Mouse (Mus musculus): Measurements from ENCODE around the gene Sptbn1. TPM values are rescaled to one million over a fixed set of nuclear protein-coding genes. Genes with fewer than 3 reads are reported as not detected.

Sptbn1 gene
- total and polyA plus RNA-seq, 2 experiments from 2014 or later: 162 to 247 TPM

DNA sequence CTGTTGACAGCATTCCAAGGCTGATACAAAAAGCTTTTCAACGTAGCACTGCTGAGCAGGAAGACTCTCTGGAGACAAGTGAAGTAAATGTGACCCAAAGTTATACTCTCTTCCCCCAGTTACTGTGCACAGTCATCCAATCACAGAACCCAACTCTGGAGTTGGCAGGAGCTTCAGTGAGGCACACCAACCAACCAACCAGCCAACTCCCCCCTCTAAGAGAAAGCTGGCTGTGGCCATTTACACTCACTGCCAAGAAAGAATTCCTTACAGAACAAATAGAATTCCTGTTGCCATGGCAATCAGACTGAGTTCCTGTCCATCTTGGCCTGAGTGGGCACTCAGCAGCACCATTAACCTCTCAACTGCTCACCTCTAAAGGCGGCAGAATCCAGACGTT is 24.4 kb downstream of the Sptbn1 start:
- Histone ChIP-seq H3K9ac (replicated peaks; ENCODE audit: low read length) (no peak overlapping the region), H3K36me3 (ENCODE audit: insufficient read depth, low read length) (no peaks in the 10 kb centered on the region), H3K9me3 (ENCODE audit: low read length) (no peaks in the 10 kb centered on the region), H3K27me3 (ENCODE audit: insufficient read depth, low read length) (no peaks in the 10 kb centered on the region), H3K4me3 (ENCODE audit: low read length) (no peak overlapping the region), H3K27ac (peak overlapping the region; percentile 60), H3K4me1 (ENCODE audit: insufficient read depth, low read length) (peaks cover 16% of the 10 kb centered on the region), H3K4me2 (ENCODE audit: low read depth, low read length) (peak overlapping the region; percentile 40; the same call in 1 of the 2 replicates)
- DNase-seq (ENCODE audit: low spot score) (peak; percentile 86), ATAC-seq (peak; percentile 97)
- WGBS: 24% methylated on average over 3 of the region's 3 CpGs
- TF ChIP-seq CTCF (IDR thresholded peaks at IDR 0.05; ENCODE audit: low read depth): no peak

DNA sequence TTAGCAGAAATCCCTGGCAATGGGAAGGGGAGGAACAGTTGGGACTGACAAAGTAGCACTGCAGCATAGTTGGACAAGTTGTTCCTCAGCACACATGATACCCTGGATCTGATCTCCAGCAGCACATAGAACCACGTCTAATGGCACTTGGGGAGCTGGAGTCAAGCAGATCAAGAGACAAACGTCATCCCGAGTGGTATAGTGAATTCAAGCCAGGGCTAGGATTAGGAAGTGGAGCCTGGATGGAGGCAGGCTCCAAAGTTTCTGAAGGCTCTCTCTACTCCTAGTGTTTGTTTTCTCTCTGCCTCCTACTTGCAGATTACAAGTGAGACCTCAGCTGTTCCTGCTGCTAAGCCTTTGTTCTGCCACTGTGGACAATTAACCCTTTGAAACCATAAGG is 27.1 kb downstream of the Sptbn1 start:
- no peak overlapping the region for H3K27ac ChIP-seq
- H3K4me3 ChIP-seq (ENCODE audit: low read length): no peak overlapping the region
- H3K27me3 ChIP-seq (ENCODE audit: insufficient read depth, low read length): no peaks in the 10 kb centered on the region
- H3K4me2 ChIP-seq (ENCODE audit: low read depth, low read length): no peak overlapping the region
- ATAC-seq (no peak), DNase-seq (ENCODE audit: low spot score) (no peak)
- TF ChIP-seq CTCF (IDR thresholded peaks at IDR 0.05; ENCODE audit: low read depth): no peak
- peaks cover 12% of the 10 kb centered on the region for H3K4me1 ChIP-seq (ENCODE audit: insufficient read depth, low read length)
- no peaks in the 10 kb centered on the region for H3K9me3 ChIP-seq (ENCODE audit: low read length)
- WGBS: 33% methylated on average over 3 of the region's 3 CpGs
- H3K36me3 ChIP-seq (ENCODE audit: insufficient read depth, low read length): no peaks in the 10 kb centered on the region
- no peak overlapping the region for H3K9ac ChIP-seq (replicated peaks; ENCODE audit: low read length)

DNA sequence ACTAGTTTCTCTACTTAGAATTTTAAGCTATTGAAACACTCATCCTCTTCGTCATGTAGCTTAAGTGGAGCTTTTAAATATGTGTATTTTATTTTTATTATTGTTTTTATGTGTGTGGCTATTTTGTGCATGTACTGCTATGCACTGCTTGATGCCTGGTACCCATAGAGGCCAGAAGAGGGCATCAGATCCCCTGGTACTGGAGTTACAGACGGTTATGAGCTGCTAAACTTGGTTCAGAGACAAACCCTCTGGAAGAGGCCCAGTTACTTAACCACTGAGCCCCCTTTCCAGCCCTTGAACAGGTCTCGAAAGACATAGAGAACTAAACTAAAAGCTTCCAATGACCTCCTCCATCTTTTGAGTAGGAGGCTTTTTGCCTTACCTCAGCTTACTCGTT is 30.0 kb downstream of the Sptbn1 start:
- ATAC-seq: no peak
- TF ChIP-seq CTCF (IDR thresholded peaks at IDR 0.05; ENCODE audit: low read depth): peak; percentile 62
- Histone ChIP-seq H3K27ac (no peak overlapping the region), H3K4me3 (ENCODE audit: low read length) (no peak overlapping the region), H3K9me3 (ENCODE audit: low read length) (no peaks in the 10 kb centered on the region), H3K4me1 (ENCODE audit: insufficient read depth, low read length) (no peaks in the 10 kb centered on the region), H3K9ac (replicated peaks; ENCODE audit: low read length) (no peak overlapping the region), H3K36me3 (ENCODE audit: insufficient read depth, low read length) (0 out of 2 replicates have a peak, but pooled peaks cover 5% of the 10 kb centered on the region), H3K4me2 (ENCODE audit: low read depth, low read length) (no peak overlapping the region), H3K27me3 (ENCODE audit: insufficient read depth, low read length) (no peaks in the 10 kb centered on the region)
- WGBS: 68% methylated on average over 4 of the region's 4 CpGs
- DNase-seq (ENCODE audit: low spot score): peak; percentile 38

DNA sequence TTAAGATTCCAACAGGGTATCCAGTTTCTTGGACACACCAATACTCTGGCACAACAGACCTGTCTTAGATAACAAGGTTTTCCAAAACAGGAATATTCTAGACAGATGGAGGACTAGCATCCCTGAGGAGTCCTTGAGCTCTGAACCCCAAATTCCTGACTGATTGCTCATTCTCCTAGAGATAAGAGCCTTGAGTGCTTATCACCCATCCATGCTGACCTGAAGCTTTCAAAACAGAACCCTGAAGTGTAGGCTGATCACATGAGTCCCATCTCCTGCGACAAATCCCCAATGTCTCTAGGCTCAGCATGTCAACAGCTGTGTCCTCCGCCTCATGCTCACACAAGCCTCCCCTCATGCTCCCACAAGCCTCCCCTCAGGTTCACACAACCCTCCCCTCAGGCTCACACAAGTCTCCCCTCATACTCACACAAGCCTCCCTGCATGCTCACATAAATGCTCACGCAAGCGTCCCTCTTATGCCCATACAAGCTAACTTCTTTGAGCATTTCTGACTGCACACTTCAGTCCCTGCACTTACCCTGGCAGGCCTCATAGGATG is 31.2 kb downstream of the Sptbn1 start:
- Histone ChIP-seq H3K36me3 (ENCODE audit: insufficient read depth, low read length) (0 out of 2 replicates have a peak, but pooled peaks cover 5% of the 10 kb centered on the region), H3K9ac (replicated peaks; ENCODE audit: low read length) (no peak overlapping the region), H3K27me3 (ENCODE audit: insufficient read depth, low read length) (no peaks in the 10 kb centered on the region), H3K9me3 (ENCODE audit: low read length) (no peaks in the 10 kb centered on the region), H3K4me2 (ENCODE audit: low read depth, low read length) (no peak overlapping the region), H3K4me1 (ENCODE audit: insufficient read depth, low read length) (no peaks in the 10 kb centered on the region), H3K4me3 (ENCODE audit: low read length) (no peak overlapping the region), H3K27ac (no peak overlapping the region)
- no peak for TF ChIP-seq CTCF (IDR thresholded peaks at IDR 0.05; ENCODE audit: low read depth)
- ATAC-seq (peak; percentile 50; the same call in 1 of the 2 replicates), DNase-seq (ENCODE audit: low spot score) (no peak)
- WGBS: 59% methylated on average over 4 of the region's 4 CpGs

DNA sequence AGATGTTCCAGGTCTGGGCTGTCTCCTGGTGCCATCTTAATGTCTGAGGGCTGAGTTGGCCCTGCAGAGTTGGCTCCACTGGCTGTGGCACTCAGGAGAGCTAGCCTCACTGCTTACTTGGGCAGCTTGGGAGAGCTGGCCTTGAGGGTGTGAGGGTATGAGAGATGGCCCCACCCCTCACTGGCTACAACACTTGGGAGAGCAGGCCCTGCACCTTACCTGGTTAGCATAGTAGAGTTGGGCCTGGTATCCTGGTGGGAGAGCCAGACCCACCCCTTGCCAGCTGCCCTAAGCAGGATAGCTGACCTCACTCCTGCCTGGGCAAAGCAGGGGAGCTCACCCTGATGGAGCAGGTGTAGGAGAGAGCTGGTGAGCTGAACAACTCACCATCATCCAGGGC is 32.3 kb downstream of the Sptbn1 start:
- DNase-seq (ENCODE audit: low spot score): no peak
- no peak overlapping the region for H3K9ac ChIP-seq (replicated peaks; ENCODE audit: low read length)
- no peak overlapping the region for H3K27ac ChIP-seq
- no peaks in the 10 kb centered on the region for H3K4me1 ChIP-seq (ENCODE audit: insufficient read depth, low read length)
- no peak overlapping the region for H3K4me3 ChIP-seq (ENCODE audit: low read length)
- TF ChIP-seq CTCF (IDR thresholded peaks at IDR 0.05; ENCODE audit: low read depth): no peak
- 0 out of 2 replicates have a peak, but pooled peaks have one; percentile 11 for ATAC-seq
- no peaks in the 10 kb centered on the region for H3K27me3 ChIP-seq (ENCODE audit: insufficient read depth, low read length)
- 0 out of 2 replicates have a peak, but pooled peaks cover 5% of the 10 kb centered on the region for H3K36me3 ChIP-seq (ENCODE audit: insufficient read depth, low read length)
- no peaks in the 10 kb centered on the region for H3K9me3 ChIP-seq (ENCODE audit: low read length)
- H3K4me2 ChIP-seq (ENCODE audit: low read depth, low read length): no peak overlapping the region

DNA sequence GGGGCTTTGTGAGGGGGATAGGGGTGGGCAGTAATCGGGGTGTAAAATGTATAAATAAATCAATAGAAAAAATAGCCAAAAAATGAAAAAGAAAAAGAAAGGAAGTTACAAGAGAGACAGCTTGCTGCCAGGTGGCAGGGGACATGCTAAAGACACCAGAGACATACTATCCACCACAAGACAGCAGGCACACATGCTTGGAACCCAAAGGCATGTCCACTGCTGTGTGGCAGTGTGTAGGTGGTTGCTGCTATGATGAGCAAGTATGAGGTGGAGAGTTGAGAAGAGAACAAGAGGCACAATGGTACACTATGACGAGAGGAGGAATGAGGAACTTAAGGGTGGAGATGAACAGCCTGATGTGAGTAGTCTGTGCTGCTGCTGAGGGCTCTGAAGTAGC is 32.8 kb downstream of the Sptbn1 start:
- no peak for DNase-seq (ENCODE audit: low spot score)
- no peak for ATAC-seq
- Histone ChIP-seq H3K4me2 (ENCODE audit: low read depth, low read length) (no peak overlapping the region), H3K36me3 (ENCODE audit: insufficient read depth, low read length) (0 out of 2 replicates have a peak, but pooled peaks cover 5% of the 10 kb centered on the region), H3K27me3 (ENCODE audit: insufficient read depth, low read length) (no peaks in the 10 kb centered on the region), H3K4me1 (ENCODE audit: insufficient read depth, low read length) (0 out of 2 replicates have a peak, but pooled peaks cover 2% of the 10 kb centered on the region), H3K9ac (replicated peaks; ENCODE audit: low read length) (no peak overlapping the region), H3K27ac (no peak overlapping the region), H3K4me3 (ENCODE audit: low read length) (no peak overlapping the region), H3K9me3 (ENCODE audit: low read length) (no peaks in the 10 kb centered on the region)
- WGBS: 91% methylated on average over 2 of the region's 2 CpGs
- no peak for TF ChIP-seq CTCF (IDR thresholded peaks at IDR 0.05; ENCODE audit: low read depth)

DNA sequence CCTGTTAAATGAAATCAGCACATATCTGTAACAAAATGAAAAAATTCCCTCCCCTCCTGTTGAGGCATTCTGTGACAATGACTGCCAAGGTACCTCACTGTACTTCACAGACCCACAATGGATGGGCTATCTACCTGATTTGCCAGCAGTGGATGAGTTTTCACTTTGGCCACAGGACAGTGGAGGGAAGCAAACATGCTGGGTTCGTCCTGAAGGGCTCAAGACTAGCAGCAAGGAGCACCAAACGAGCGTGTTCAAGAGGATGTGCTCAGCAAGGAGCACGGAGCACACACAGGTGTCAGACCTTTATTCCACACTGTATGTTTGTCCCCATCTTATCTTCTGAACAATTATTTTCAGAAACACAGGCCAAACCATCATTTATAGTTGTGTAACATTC is 34.0 kb downstream of the Sptbn1 start:
- H3K9me3 ChIP-seq (ENCODE audit: low read length): no peaks in the 10 kb centered on the region
- no peak for TF ChIP-seq CTCF (IDR thresholded peaks at IDR 0.05; ENCODE audit: low read depth)
- H3K4me1 ChIP-seq (ENCODE audit: insufficient read depth, low read length): 0 out of 2 replicates have a peak, but pooled peaks cover 3% of the 10 kb centered on the region
- H3K27me3 ChIP-seq (ENCODE audit: insufficient read depth, low read length): no peaks in the 10 kb centered on the region
- no peak for DNase-seq (ENCODE audit: low spot score)
- H3K4me2 ChIP-seq (ENCODE audit: low read depth, low read length): no peak overlapping the region
- H3K27ac ChIP-seq: no peak overlapping the region
- H3K4me3 ChIP-seq (ENCODE audit: low read length): no peak overlapping the region
- ATAC-seq: no peak
- H3K36me3 ChIP-seq (ENCODE audit: insufficient read depth, low read length): 0 out of 2 replicates have a peak, but pooled peaks cover 5% of the 10 kb centered on the region
- 89% methylated on average over 4 of the region's 4 CpGs for WGBS
- H3K9ac ChIP-seq (replicated peaks; ENCODE audit: low read length): no peak overlapping the region
